In the genomic region with DNA sequence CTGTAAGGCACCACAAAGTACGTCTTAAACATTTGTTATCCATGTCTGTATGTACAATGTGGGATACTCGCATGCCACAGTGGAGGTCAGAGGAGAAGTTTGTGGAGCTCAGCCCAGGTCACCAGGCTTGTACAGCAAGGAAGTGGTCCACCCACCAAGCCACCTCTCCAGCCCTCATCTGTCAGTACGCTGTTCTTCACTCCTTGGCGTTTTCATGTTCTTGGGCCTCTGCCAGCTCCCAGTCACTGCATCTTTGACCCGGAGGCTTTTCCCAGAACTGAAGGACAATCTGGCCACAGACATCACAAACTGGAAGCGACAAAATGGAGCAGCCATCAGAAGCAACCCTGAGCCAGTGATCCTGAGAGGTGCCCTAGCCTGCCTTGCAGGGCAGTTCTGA, we compare ENCODE assay signal across 17 mouse cellular contexts. TPM values are rescaled to one million over a fixed set of nuclear protein-coding genes. Genes with fewer than 3 reads are reported as not detected.
A peak's percentile ranks its signal among the peaks of the same experiment; 100 is the strongest.
DNase-seq lines count a peak whose midpoint lies in the region; ATAC-seq lines count a peak whose summit lies in the region.
"Had no signal": no experiment of that assay in that cellular context is flagged by ENCODE, and none has a peak within 500 bp of the region (broad histone marks: within the 10 kb centered on the region; RNA-seq: fewer than 3 reads in every experiment).

No protein-coding gene starts in this region.

- peaks cover 10% of the 10 kb centered on the region for H3K4me1 ChIP-seq in heart, embryonic 15.5 days (replicated peaks)
- peaks cover 16% of the 10 kb centered on the region; the same call in 1 of the 2 replicates for H3K4me1 ChIP-seq in kidney, embryonic 15.5 days
- H3K4me1 ChIP-seq: limb, embryonic 15.5 days; midbrain, embryonic 10.5 days had no signal

- H3K4me3 ChIP-seq in heart, embryonic 15.5 days = no peak overlapping the region
- no peak overlapping the region for H3K4me3 ChIP-seq in kidney, embryonic 15.5 days (replicated peaks)
- H3K4me3 ChIP-seq: limb, embryonic 15.5 days; midbrain, embryonic 10.5 days had no signal

- peak; percentile 50; the same call in 1 of the 2 replicates for ATAC-seq in heart, embryonic 15.5 days (replicated peaks; ENCODE audit: insufficient number of reproducible peaks, insufficient read depth, low FRiP score, low read depth)
- ATAC-seq in kidney, embryonic 15.5 days (replicated peaks; ENCODE audit: low FRiP score) = peak; percentile 66
- ATAC-seq in megakaryocyte, adult 5-6 weeks (ENCODE audit: poor library complexity, severe bottlenecking) = no peak

- H3K4me2 ChIP-seq in heart, embryonic 15.5 days = no peak overlapping the region
- no peak overlapping the region for H3K4me2 ChIP-seq in kidney, embryonic 15.5 days
- H3K4me2 ChIP-seq: limb, embryonic 15.5 days had no signal

- no peaks in the 10 kb centered on the region for H3K36me3 ChIP-seq in heart, embryonic 15.5 days
- no peaks in the 10 kb centered on the region for H3K36me3 ChIP-seq in kidney, embryonic 15.5 days
- H3K36me3 ChIP-seq: limb, embryonic 15.5 days; midbrain, embryonic 10.5 days had no signal

- no peak overlapping the region for H3K27ac ChIP-seq in heart, embryonic 15.5 days
- H3K27ac ChIP-seq in kidney, embryonic 15.5 days = peak overlapping the region; percentile 14
- H3K27ac ChIP-seq: limb, embryonic 15.5 days; midbrain, embryonic 10.5 days had no signal

- 30% methylated on average over 6 of the region's 6 CpGs for WGBS in heart, embryonic 15.5 days
- WGBS in kidney, embryonic 15.5 days = 49% methylated on average over 6 of the region's 6 CpGs

- H3K27me3 ChIP-seq in heart, embryonic 15.5 days = no peaks in the 10 kb centered on the region
- H3K27me3 ChIP-seq in kidney, embryonic 15.5 days = no peaks in the 10 kb centered on the region
- H3K27me3 ChIP-seq: limb, embryonic 15.5 days had no signal

- H3K9ac ChIP-seq in heart, embryonic 15.5 days = no peak overlapping the region
- no peak overlapping the region for H3K9ac ChIP-seq in kidney, embryonic 15.5 days
- H3K9ac ChIP-seq: limb, embryonic 15.5 days had no signal

- H3K9me3 ChIP-seq in heart, embryonic 15.5 days (replicated peaks) = no peaks in the 10 kb centered on the region; the same call in 1 of the 2 replicates
- no peaks in the 10 kb centered on the region for H3K9me3 ChIP-seq in kidney, embryonic 15.5 days (replicated peaks)
- H3K9me3 ChIP-seq: limb, embryonic 15.5 days; midbrain, embryonic 10.5 days had no signal

- no peak for DNase-seq in heart, adult 8-10 months (ENCODE audit: low spot score)
- DNase-seq in adrenal gland, postnatal 14 days = peak; percentile 77
- DNase-seq in lung, postnatal 14 days = peak; percentile 76
- no peak for DNase-seq in spleen, adult 12 weeks (ENCODE audit: low spot score)
- DNase-seq in right cerebral cortex, postnatal 25 days = no peak
- DNase-seq: cerebellum, adult 8-10 months; gastrocnemius, postnatal 36 days had no signal

RNA-seq across cellular contexts. Expression of a gene that starts 22.7 kb away (rescaled TPM):
- 0.39 TPM in 1 of 2 replicates, not detected in the other for polyA plus RNA-seq in heart, embryonic 15.5 days (2015; fragmentation: Nextera tagmentation; extraction: Ambion mirVana)
- total RNA-seq in heart, adult 8-10 months (2022) = under 1 TPM in 3 of 4 experiments, not detected in 1; 0.14 to 0.22 (median 0.19) TPM
- not detected in 2 replicates for total RNA-seq in adrenal gland, postnatal 14 days (2021)
- not detected in 2 replicates for polyA plus RNA-seq in kidney, embryonic 15.5 days (2015; fragmentation: Nextera tagmentation; extraction: Ambion mirVana)
- not detected in 2 replicates for total RNA-seq in megakaryocyte, adult 5-6 weeks (2015)
- total RNA-seq in megakaryocyte, adult 5-6 weeks (2017) = not detected in 2 replicates
- total RNA-seq: gastrocnemius, postnatal 36 days; layer of hippocampus, postnatal 14 days had no signal
- polyA plus RNA-seq: embryonic facial prominence, embryonic 11.5 days; forebrain, embryonic 11.5 days; limb, embryonic 15.5 days; midbrain, embryonic 10.5 days; neural tube, embryonic 11.5 days; stomach, embryonic 16.5 days had no signal

RNA-seq across cellular contexts. Expression of a gene that starts 24.1 kb away (rescaled TPM):
- 12.5 and 13.1 TPM in 2 replicates for polyA plus RNA-seq in heart, embryonic 15.5 days (2015; fragmentation: Nextera tagmentation; extraction: Ambion mirVana)
- total RNA-seq in heart, adult 8-10 months (2022) = 1 to 10 TPM; 1.1 to 3.6 (median 3.2) TPM
- 0.78 and 1.1 TPM in 2 replicates for total RNA-seq in adrenal gland, postnatal 14 days (2021)
- polyA plus RNA-seq in kidney, embryonic 15.5 days (2015; fragmentation: Nextera tagmentation; extraction: Ambion mirVana) = 1.8 and 2.4 TPM in 2 replicates
- total RNA-seq in megakaryocyte, adult 5-6 weeks (2015) = not detected in 2 replicates
- not detected in 2 replicates for total RNA-seq in megakaryocyte, adult 5-6 weeks (2017)
- total RNA-seq: gastrocnemius, postnatal 36 days had no signal

Comparison
In these comparisons a context has a peak if more than half of its experiments do, and no peak if none do; other contexts are left out.
1. DNase-seq: peak in adrenal gland, postnatal 14 days (single experiment) and lung, postnatal 14 days (single experiment); none in heart, adult 8-10 months (single experiment), spleen, adult 12 weeks (single experiment) and right cerebral cortex, postnatal 25 days (single experiment).